Mouse (Mus musculus) CH12.LX (cell line): ENCODE measurements around the gene Anks1b. TPM values are rescaled to one million over a fixed set of nuclear protein-coding genes. Genes with fewer than 3 reads are reported as not detected.

ENCODE experiments used
- DNase-seq: peaks from one replicate; pipeline ENCODE4 v3.0.0-alpha.2; 2013; ENCODE audit errors: extremely low read depth
- H3K27ac ChIP-seq: 2 replicates; pipeline ENCODE4 v1.5.1; 2012; ENCODE audit warnings: low read depth, mild to moderate bottlenecking, control low read depth, moderate library complexity; ENCODE audit not compliant: insufficient read depth
- H3K27me3 ChIP-seq: replicated peaks from 2 replicates; pipeline ENCODE3; 2012; ENCODE audit warnings: inconsistent platforms
- H3K36me3 ChIP-seq, 2 experiments: replicated peaks in 1 of 2; 2 replicates each; pipeline versions ENCODE3 to v1.6.1; 2012; ENCODE audit warnings: inconsistent platforms in 1 of 2, low read length in 1 of 2, mild to moderate bottlenecking in 1 of 2, mixed read lengths in 1 of 2, moderate library complexity in 1 of 2; ENCODE audit not compliant: control insufficient read depth in 1 of 2, insufficient read depth in 1 of 2
- H3K4me1 ChIP-seq, 2 experiments: 2 replicates each; pipeline ENCODE4 v1.6.1; 2012; ENCODE audit warnings: inconsistent platforms in 1 of 2, moderate library complexity in 1 of 2; ENCODE audit not compliant: insufficient read depth in 2 of 2, control insufficient read depth in 1 of 2
- H3K4me2 ChIP-seq: 2 replicates; pipeline ENCODE4 v1.6.1; 2012; ENCODE audit warnings: low read depth, mild to moderate bottlenecking, control low read depth; ENCODE audit not compliant: poor library complexity, insufficient read depth, severe bottlenecking
- H3K4me3 ChIP-seq, 3 experiments: fragments of 150-350 bp in 1 of 3; sonication (generic) in 1 of 3; replicated peaks in 1 of 3; 2 replicates each; pipeline versions ENCODE3 to v1.5.1; 2011 to 2012; ENCODE audit warnings: low read depth in 2 of 3, low read length in 2 of 3, mild to moderate bottlenecking in 2 of 3, moderate library complexity in 2 of 3, control low read depth in 1 of 3, improper control_type of control experiment in 1 of 3, inconsistent platforms in 1 of 3, mixed read lengths in 1 of 3; ENCODE audit not compliant: poor library complexity in 1 of 3
- H3K79me2 ChIP-seq: replicated peaks from 2 replicates; pipeline ENCODE4 v1.6.1; 2012; ENCODE audit warnings: mild to moderate bottlenecking, moderate library complexity; ENCODE audit not compliant: control insufficient read depth, poor library complexity, insufficient read depth, severe bottlenecking; ENCODE audit errors: extremely low read depth
- H3K9ac ChIP-seq: 2 replicates; pipeline ENCODE4 v1.6.1; 2012; ENCODE audit warnings: low read depth, mild to moderate bottlenecking, control low read depth, moderate library complexity; ENCODE audit not compliant: insufficient read depth
- H3K9me3 ChIP-seq: replicated peaks from 2 replicates; pipeline ENCODE3; 2012; ENCODE audit warnings: low read length, inconsistent platforms, mixed read lengths
- ELF1 ChIP-seq: IDR thresholded peaks from 2 replicates; pipeline ENCODE4 v1.6.1; 2014; ENCODE audit warnings: low read depth, mild to moderate bottlenecking, inconsistent platforms, low read length, improper control_type of control experiment
- MAX ChIP-seq: IDR thresholded peaks from 2 replicates; pipeline ENCODE4 v1.6.1; 2011; ENCODE audit warnings: low read length, improper control_type of control experiment
- MEF2A ChIP-seq: IDR thresholded peaks from 2 replicates; pipeline ENCODE4 v1.6.1; 2014; ENCODE audit warnings: low read depth, mild to moderate bottlenecking, inconsistent platforms, low read length, improper control_type of control experiment, borderline replicate concordance
- MXI1 ChIP-seq: IDR thresholded peaks from 2 replicates; pipeline ENCODE4 v1.6.1; 2011; ENCODE audit warnings: mild to moderate bottlenecking, low read depth, low read length, improper control_type of control experiment
- MYC ChIP-seq: IDR thresholded peaks from 2 replicates; pipeline ENCODE4 v1.6.1; 2011; ENCODE audit warnings: low read depth, mild to moderate bottlenecking, improper control_type of control experiment, low read length
- NELFE ChIP-seq: IDR thresholded peaks from 2 replicates; pipeline ENCODE4 v1.6.1; 2011; ENCODE audit warnings: low read depth, low read length, improper control_type of control experiment
- NRF1 ChIP-seq: IDR thresholded peaks from 2 replicates; pipeline ENCODE4 v1.6.1; 2014; ENCODE audit warnings: low read depth, mild to moderate bottlenecking, inconsistent platforms, low read length, improper control_type of control experiment, moderate library complexity
- PAX5 ChIP-seq: IDR thresholded peaks from 2 replicates; pipeline ENCODE4 v1.6.1; 2012; ENCODE audit warnings: low read length, inconsistent platforms, mixed read lengths
- POLR2AphosphoS2 ChIP-seq: IDR thresholded peaks from 2 replicates; pipeline ENCODE4 v1.6.1; 2011; ENCODE audit warnings: low read depth, low read length, improper control_type of control experiment
- TBP ChIP-seq: conservative IDR thresholded peaks from 2 replicates; pipeline ENCODE4 v1.6.1; 2011; ENCODE audit warnings: low read depth, low read length, improper control_type of control experiment
- USF2 ChIP-seq: conservative IDR thresholded peaks from 2 replicates; pipeline ENCODE4 v1.6.1; 2011; ENCODE audit warnings: low read depth, low read length, improper control_type of control experiment
- ZMIZ1 ChIP-seq: IDR thresholded peaks from 2 replicates; pipeline ENCODE4 v1.6.1; 2012; ENCODE audit warnings: low read depth, mild to moderate bottlenecking, inconsistent platforms, low read length, improper control_type of control experiment
- dilution Hi-C: fragments of 300-500 bp; cut with MboI; formaldehyde crosslinking; loops from 2 replicates; pipeline ENCODE4 v1.14.3; 2020; ENCODE audit warnings: low sequenced_read_pairs; ENCODE audit not compliant: extremely low pct_unique_long_range_greater_than_20kb, extremely low pct_ligation_motif_present
- in situ Hi-C: fragments of 300-500 bp; cut with MboI; formaldehyde crosslinking; loops from 3 replicates; pipeline ENCODE4 v1.14.3; 2019; ENCODE audit warnings: low sequenced_read_pairs, low pct_ligation_motif_present, low pct_unique_long_range_greater_than_20kb, mixed read lengths
- polyA plus RNA-seq: library from polyadenylated mRNA; unstranded; fragments of >175 nt; gene quantifications from 2 replicates; pipeline ENCODE4 v1.2.1, GENCODE M21; 2012; ENCODE audit warnings: low read depth; ENCODE audit not compliant: insufficient read length
- total RNA-seq, 2 experiments: library from RNA; depleted of rRNA; stranded (reverse); fragments of 300-350 nt in 1 of 2; fragments of >200 nt in 1 of 2; gene quantifications; 2 replicates each; pipeline ENCODE4 v1.2.3; 2012 to 2014

The Anks1b gene
- total and polyA plus RNA-seq, 3 experiments = 0.17 TPM; not detected in 2

DNA sequence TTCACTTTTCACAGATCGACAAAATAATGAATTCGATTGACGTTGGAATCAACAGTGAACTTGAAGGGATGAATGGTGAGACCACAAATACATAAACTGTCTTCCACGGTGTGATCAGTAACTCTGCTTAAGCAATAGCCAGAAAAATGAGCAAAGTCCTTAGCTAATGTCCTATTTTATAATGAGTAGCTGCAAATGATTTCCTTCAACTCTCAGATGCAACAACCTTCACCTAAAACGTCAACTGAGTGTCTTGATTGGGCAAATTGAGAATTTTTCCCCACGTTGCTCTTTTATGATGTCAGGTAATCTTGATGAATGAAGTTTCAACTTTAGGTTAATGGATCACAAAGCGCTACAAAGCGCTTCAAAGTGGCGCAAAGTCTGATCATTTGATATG lies 639.5 kb downstream of the Anks1b start:
- no peak for DNase-seq
- Histone ChIP-seq H3K4me1 (peaks cover 0 to 8% of the 10 kb centered on the region in 2 experiments; a peak in 2 of 4 replicates), H3K9ac (no peak overlapping the region), H3K27me3 (no peaks in the 10 kb centered on the region), H3K4me2 (no peak overlapping the region), H3K9me3 (no peaks in the 10 kb centered on the region), H3K36me3 (no peaks in the 10 kb centered on the region), H3K27ac (no peak overlapping the region), H3K4me3 (no peak overlapping the region), H3K79me2 (no peaks in the 10 kb centered on the region)
- in situ Hi-C loops = no loop called here
- no peak for TF ChIP-seq PAX5
- TF ChIP-seq POLR2AphosphoS2 = no peak
- no peak for TF ChIP-seq MAX
- dilution Hi-C loops = no loop called here

DNA sequence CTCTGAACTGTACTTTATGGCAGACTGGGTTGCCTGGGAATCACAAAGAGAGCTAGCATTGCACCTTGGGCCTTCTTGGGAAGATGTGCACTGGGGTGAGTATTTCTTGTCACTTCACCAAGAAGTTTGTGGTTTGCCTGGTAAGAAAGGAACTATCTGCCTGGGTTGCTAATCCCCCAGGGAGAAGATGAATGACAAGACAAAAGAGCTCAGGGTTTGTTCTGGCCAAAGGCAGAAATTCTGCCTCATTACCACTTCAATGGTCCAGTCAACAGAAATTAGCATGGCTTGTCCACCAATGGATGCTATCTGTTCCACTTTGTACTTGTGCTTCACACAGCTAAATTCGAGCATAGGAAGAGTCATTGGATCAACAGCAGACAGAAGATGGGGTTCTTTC lies 658.5 kb downstream of the Anks1b start:
- H3K4me2 ChIP-seq = no peak overlapping the region
- no peak for TF ChIP-seq MXI1
- TF ChIP-seq ZMIZ1 = no peak
- no peak for TF ChIP-seq MEF2A
- no peak for TF ChIP-seq MYC
- no peak for TF ChIP-seq TBP
- TF ChIP-seq ELF1 = no peak
- no peaks in the 10 kb centered on the region for H3K27me3 ChIP-seq
- dilution Hi-C loops = no loop called here
- H3K79me2 ChIP-seq = no peaks in the 10 kb centered on the region
- in situ Hi-C loops = no loop called here
- no peak overlapping the region for H3K4me3 ChIP-seq
- DNase-seq = peak; percentile 46
- no peaks in the 10 kb centered on the region for H3K36me3 ChIP-seq
- no peak overlapping the region for H3K27ac ChIP-seq
- H3K4me1 ChIP-seq = peaks cover 0 to 11% of the 10 kb centered on the region in 2 experiments; a peak in 2 of 4 replicates
- H3K9ac ChIP-seq = no peak overlapping the region
- H3K9me3 ChIP-seq = no peaks in the 10 kb centered on the region

DNA sequence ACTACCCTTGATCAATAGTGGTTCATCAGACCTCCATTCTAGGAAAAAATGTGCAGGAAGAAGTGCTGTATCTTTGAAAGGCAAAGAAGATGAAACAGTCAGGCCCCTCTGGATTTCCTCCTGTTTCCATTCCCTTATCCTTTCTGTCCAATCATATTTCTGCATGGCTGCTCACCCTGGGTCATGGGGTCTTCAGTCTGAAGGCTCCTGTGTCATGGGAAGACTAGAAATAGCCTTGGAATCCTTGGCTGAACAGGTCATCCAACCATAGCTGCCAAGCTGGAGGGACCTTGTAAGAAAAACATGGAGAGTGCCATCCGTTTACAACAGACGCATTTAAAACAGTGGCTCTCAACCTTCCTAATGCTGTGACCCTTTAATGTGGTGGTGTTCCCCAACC lies 662.1 kb downstream of the Anks1b start:
- TF ChIP-seq NELFE (no peak), USF2 (no peak), NRF1 (no peak)
- in situ Hi-C loops = no loop called here

More for the DNA sequence above, 662.1 kb downstream of the Anks1b start:
- Histone ChIP-seq H3K36me3 (no peaks in the 10 kb centered on the region), H3K9ac (no peak overlapping the region), H3K4me1 (peaks cover 0 to 11% of the 10 kb centered on the region in 2 experiments; a peak in 2 of 4 replicates), H3K4me2 (no peak overlapping the region), H3K27ac (no peak overlapping the region), H3K9me3 (no peaks in the 10 kb centered on the region), H3K79me2 (no peaks in the 10 kb centered on the region), H3K4me3 (no peak overlapping the region), H3K27me3 (no peaks in the 10 kb centered on the region)
- DNase-seq = no peak
- dilution Hi-C loops = no loop called here
